Mouse (Mus musculus) lung, postnatal 25 days (tissue): ENCODE measurements around the gene Lypd6.
A peak's percentile ranks its signal among the peaks of the same experiment; 100 is the strongest.

Experiments
- DNase-seq: peaks from one replicate; pipeline ENCODE4 v3.0.0; 2022; ENCODE audit warnings: low spot score

The Lypd6 gene

DNA sequence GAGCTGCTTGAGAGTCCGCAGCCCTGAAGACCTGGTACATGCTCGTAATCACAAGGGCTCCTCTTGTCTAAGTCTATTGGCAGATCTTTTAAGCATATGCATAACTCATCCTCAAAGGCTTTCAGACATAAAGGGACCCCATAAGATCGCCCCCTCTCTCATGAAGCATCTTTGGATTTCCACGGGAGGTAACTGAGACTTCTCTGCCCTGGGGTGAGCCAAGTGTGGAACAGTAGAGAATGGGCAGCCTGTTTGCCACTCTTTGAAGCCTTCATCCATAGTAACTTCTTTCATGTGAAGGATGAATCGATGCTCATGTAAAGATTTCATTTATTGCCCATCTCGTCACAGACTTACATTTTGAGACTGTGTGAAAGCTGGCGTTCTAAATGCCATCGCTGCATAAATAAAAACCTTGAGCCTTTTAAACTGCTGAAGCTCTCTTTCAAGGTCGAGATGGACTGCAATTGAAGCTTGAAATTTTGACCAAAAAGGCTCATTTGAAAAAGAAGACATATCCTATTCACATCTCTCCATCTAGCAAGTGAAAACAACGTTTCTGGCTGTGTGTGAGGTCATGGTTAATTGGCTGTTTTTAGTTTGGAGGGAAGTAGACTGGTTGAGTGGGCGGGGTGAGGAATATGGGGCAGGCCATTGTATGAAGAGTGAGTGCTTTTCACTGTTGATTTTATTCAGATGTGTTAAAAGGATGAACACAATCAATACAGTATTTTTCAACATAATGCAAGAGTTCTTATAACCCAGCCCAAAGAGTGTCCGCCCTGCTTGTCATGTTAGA is 107.7 kb downstream of the Lypd6 start:
- DNase-seq = no peak

DNA sequence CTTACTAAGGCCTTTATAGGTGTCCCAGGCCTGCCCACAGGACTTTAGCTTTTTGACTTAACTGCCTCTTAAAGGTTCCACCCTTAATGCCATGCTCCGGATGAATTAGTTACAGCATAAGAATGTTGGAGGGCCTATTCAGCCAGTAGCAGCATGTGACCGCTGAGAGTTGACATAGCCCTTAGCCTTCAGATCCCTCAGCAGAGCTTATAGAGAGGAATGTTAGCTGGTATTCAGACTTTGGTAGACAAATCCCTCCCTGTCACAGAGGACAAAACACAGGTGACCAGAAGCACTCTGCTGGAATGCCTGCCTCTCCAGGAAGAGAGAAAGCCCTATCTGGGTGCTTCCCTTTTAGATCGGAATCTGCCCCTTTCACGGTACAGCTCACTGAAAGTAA is 109.5 kb downstream of the Lypd6 start:
- DNase-seq = peak; percentile 18

DNA sequence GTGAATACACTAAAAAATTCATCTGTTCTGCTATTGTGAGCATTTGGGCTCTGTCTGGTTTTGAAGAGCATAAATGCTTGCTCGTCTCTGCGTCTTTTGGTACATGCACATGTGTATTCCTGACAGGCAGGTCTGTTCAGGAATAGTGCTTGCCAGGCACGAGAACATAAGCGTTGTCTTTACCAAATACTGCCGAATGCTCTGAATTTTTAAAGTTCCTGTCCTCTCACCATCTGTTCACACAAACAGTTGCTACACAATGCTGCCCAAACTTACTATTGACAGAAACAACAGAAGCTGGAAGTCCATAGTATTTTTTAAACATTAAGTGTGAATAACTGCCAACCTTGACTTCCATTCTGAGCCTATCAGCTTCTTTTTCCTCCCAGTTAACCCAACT is 112.9 kb downstream of the Lypd6 start:
- DNase-seq = no peak

DNA sequence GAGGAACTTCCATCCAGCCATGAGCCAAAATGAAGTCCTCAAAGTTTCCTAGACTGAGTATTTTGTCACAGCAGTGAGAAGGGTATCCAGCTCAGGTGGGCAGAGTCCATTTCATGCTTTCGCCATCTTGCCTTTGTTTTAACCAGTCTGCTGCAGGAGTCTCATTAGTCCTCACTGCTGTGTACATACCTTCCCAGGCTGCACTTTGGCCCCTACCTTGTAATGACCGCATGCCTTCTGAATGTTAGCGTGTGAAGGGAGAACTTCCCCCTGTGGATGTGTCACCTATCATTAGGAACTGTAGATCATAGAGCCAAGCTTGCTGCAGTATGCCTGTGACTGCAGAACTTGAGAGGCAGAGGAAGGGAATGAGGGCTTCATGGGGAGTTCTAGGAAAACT is 114.2 kb downstream of the Lypd6 start:
- no peak for DNase-seq

DNA sequence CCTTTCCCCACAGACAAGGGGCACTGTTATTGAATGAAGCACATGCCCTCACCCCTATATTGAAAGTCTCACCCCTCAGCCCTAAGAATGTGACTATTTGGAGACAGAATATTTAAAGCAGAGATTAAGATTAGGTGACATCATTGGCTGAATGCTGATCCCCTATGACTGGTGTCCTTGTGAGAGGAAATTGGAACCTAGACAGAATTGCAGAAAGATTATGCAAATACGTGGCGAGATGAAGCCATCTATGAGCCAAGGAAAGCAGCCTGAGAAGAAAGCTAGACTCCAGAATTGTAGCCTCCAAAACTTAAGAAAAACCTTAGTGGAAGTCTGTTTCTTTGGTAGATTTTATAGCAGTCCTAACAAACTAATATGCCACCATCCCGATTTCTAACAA is 115.1 kb downstream of the Lypd6 start:
- DNase-seq = no peak

DNA sequence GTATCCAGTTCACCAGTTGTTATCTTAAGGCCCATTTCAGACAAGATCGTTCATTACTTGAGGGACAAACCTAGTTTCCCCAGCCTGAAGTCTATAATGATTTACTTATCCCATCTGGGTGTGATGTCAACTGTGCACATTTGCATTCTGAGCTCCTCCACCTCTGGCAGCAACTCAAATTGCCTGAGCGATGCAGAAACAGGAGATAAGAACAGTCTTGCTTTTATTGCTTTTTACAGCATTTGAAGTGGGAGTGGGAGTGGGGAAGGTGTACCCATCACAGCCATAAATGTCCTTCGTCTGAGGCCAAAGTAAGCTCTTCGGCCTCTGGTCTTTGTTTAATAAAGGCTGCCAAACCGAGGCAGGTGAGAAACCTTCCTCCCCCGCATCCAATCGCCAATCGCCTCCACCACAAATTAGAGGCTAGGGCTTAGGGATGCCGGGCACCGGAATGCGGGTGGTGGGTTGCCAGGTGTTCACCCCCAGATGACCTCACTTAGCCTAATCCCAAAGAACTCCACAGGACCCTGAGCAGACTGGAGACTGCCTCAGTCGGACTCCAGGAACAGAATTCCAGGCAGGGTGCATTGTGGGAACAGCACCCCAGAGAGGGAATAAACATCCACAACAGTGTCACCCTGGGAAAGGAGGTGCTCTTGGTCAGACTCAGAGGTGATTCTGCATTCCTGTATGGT is 120.6 kb downstream of the Lypd6 start:
- no peak for DNase-seq

DNA sequence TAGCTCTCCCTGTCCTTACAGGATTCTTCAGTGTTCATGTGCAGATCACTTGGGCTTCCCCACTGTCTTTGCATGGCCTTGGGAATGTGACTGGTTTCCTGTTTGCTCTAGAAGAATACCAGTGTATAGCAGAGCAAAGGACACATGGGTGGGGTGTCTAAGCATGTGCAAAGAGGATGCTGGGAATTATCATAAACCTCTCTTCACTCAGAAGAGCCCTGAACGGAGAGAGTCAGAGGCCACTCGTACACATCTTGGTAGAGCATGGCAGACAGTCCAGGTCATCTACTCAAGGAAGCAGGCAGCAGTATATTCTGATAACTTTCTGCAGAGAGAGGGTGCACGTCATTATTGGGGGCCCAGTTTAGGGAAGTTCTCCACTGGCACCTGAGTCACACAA is 122.6 kb downstream of the Lypd6 start:
- no peak for DNase-seq

DNA sequence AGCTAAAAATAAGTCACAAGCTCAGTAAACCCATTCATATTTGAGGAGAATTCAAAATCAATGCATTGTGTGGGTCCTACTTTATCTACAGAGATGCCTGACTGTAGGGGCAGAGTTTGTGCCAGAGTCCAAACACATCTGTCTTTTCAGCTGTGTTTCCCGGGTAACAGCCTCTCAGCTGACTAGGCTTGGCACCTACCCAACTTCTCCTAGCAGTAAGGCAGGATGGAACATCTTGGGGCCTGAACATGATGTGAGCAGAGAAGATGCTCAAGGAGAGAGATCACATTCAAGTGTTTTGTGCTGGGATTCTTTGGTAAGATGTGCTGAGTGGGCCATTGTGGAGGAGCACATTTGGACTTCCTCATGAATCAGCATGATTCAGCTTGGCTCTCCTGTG is 130.5 kb downstream of the Lypd6 start:
- no peak for DNase-seq

DNA sequence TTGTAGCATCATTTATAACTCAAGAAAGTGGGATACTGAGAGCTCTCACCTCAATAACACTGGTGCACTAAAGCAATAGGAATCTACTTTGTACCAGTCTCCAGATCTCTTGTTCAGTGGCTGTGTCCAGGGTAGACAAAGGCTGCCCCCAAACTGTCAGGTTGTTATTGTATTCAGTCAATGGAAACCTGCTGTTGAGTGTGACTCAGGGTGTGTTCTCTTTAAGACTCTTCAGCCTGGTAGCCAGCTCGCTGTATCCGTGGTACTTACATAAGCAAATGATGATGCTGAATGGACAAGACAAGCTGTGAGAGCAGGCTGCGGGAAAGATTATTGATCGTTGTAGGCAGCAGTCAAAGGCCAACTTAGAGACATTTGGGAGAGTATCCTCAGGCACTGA is 131.6 kb downstream of the Lypd6 start:
- no peak for DNase-seq

DNA sequence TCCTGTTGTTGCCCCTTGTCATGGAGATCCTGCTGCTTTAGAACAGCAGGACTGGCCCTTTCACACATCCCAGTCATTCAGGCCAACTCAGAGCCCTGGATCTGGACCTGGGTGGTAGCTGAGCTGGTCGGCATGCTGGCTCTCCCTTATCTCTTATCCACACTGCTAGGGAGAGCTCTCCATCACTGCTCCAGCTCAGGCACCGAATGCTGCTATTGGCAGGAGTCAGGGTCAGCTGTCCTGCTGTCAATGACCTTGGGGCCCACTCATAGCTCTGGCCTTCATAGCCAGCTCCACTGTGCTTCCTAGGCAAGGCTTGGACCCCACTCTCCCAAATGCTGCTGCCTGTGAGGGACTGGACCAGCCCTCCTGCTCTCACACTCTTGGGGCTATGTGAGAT is 134.3 kb downstream of the Lypd6 start:
- no peak for DNase-seq

DNA sequence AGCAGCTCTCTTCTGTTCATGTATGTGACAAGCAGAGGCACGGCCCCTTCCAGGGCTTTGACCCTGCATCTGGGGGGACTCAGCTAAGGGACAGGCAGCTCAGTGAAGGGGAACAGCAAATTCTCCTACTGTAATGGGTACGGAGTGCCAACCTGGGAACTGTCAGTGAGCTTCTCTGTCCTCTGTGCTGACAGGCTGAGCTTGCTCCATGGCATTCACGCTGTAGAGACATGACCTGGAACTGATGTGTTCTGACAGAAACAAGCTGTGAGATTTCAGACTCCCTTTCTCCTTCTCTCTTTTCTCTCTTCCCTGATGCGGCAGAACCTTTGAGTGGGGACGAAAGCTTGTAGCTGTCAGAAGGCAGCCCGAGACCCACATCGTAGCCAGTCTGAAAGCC is 154.3 kb downstream of the Lypd6 start:
- DNase-seq = no peak

DNA sequence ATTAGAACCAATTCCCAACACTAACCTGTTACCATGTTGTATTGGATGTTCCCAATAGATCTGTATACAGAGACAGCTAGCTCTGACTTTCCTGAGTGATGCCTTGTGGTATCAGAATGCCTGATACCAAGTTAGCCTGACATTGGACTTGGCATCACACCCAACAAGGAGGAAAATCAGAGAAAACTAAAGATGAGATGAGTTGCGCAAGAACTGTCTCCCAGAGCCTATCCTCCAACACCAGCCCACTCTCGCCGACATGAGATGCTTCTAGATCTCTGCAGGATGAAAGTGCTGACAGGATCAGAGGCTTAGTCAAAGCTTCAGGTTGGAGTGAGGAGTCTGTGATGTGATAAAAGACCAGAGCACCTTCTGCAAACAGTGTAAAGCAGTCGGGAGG is 158.8 kb downstream of the Lypd6 start:
- DNase-seq = no peak

DNA sequence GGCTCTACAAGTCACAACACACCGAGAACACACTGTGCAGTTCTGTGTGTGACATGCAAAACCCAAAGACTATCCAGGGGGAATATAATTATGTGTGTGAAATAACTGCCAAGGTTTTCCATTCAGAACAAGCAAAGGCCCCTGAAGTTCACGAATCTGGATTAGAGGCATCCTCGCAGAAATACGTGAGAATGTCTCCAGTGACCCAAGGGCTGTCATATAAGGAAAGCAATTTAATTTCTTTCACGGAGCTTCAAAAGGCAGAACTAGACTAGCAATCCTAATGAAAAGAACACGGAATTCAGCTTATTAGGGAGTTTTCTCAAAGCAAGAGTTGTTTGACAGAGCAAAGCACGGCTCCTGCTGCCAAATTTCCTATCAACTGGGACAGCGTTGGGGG is 167.3 kb downstream of the Lypd6 start:
- DNase-seq = no peak
